Mouse (Mus musculus) activated CD4-positive, CD25-positive, alpha-beta regulatory T cell, adult 4 months (primary cell): ENCODE measurements around the gene Zfand2a. TPM values are rescaled to one million over a fixed set of nuclear protein-coding genes. Genes with fewer than 3 reads are reported as not detected.

Experiments used
- ATAC-seq: one replicate; pipeline ENCODE4 v1.8.0; 2017
- polyA plus RNA-seq, 2 experiments: library from polyadenylated mRNA; unstranded; fragments of 100-300 nt; shearing (Covaris generic); gene quantifications; one replicate each; pipeline ENCODE4 v1.2.1; 2017

Zfand2a gene
- polyA plus RNA-seq, 2 experiments from 2014 or later = 6.2 to 6.9 TPM

- ATAC-seq = no peak
Observed at GRCm38 (mm10) chr5:139429818-139430341, 54.5 kb downstream of the Zfand2a start.

- no peak for ATAC-seq
Observed at GRCm38 (mm10) chr5:139427989-139428388, 56.4 kb downstream of the Zfand2a start.

GRCm38 (mm10) chr5:139427001-139427400, 57.3 kb downstream of the Zfand2a start:
- ATAC-seq = no peak

GRCm38 (mm10) chr5:139425198-139425597, 59.2 kb downstream of the Zfand2a start:
- ATAC-seq = no peak

GRCm38 (mm10) chr5:139423026-139423865, 61.1 kb downstream of the Zfand2a start, which contains the start of gene Gper1:
TSS of gene Gper1 (plus strand) at chr5:139423151.
- no peak for ATAC-seq

Other genes with a start within 250 kb of the Zfand2a start
- gene Get4, start 232.2 kb downstream of the Zfand2a start, polyA plus RNA-seq = 10 to 100 TPM; 14.9 to 18.2 TPM
- 1 to 10 TPM; 3.5 to 5.7 TPM for gene Adap1, start 158.9 kb downstream of the Zfand2a start, polyA plus RNA-seq
- gene Cox19, start 133.1 kb downstream of the Zfand2a start, polyA plus RNA-seq = 10 to 100 TPM; 62.8 to 67.6 TPM
- not detected for gene Cyp2w1, start 131.9 kb downstream of the Zfand2a start, polyA plus RNA-seq
- 1 to 10 TPM; 8.1 to 8.8 TPM for gene Gpr146, start 106.9 kb downstream of the Zfand2a start, polyA plus RNA-seq
- gene C130050O18Rik, start 79.3 kb downstream of the Zfand2a start, polyA plus RNA-seq = not detected
- gene Gper1, start 61.4 kb downstream of the Zfand2a start, polyA plus RNA-seq = not detected
- gene 3110082I17Rik, start 24.0 kb downstream of the Zfand2a start, polyA plus RNA-seq = 1 to 10 TPM; 7.1 to 7.5 TPM
- gene Uncx, start 58.9 kb upstream of the Zfand2a start, polyA plus RNA-seq = not detected